Mouse (Mus musculus): ENCODE measurements around the gene Ggnbp2.

The Ggnbp2 gene

GRCm38 (mm10) chr11:84870337-84871043, at the start of gene Ggnbp2:
Gene Ggnbp2 (minus strand): TSS chr11:84870817.
- peak; percentile 87 for DNase-seq (ENCODE audit: low read depth, low spot score)

GRCm38 (mm10) chr11:84919951-84920350, 49.3 kb upstream of the Ggnbp2 start:
- DNase-seq (ENCODE audit: low read depth, low spot score), result no peak

GRCm38 (mm10) chr11:84919276-84919675, 48.7 kb upstream of the Ggnbp2 start:
- DNase-seq (ENCODE audit: low read depth, low spot score), result no peak

- peak; percentile 57 for DNase-seq (ENCODE audit: low read depth, low spot score)
Observed at GRCm38 (mm10) chr11:84918425-84918824, 47.8 kb upstream of the Ggnbp2 start.

GRCm38 (mm10) chr11:84916703-84917300, 46.2 kb upstream of the Ggnbp2 start:
- no peak for DNase-seq (ENCODE audit: low read depth, low spot score)

GRCm38 (mm10) chr11:84916053-84916702, 45.6 kb upstream of the Ggnbp2 start, which contains the start of gene Znhit3:
Gene Znhit3 (minus strand): TSS chr11:84916366.
- DNase-seq (ENCODE audit: low read depth, low spot score), result peak; percentile 81

- DNase-seq (ENCODE audit: low read depth, low spot score), result no peak
Observed at GRCm38 (mm10) chr11:84914673-84915072, 44.1 kb upstream of the Ggnbp2 start.

GRCm38 (mm10) chr11:84910411-84910810, 39.8 kb upstream of the Ggnbp2 start:
- no peak for DNase-seq (ENCODE audit: low read depth, low spot score)

GRCm38 (mm10) chr11:84908480-84908879, 37.9 kb upstream of the Ggnbp2 start:
- no peak for DNase-seq (ENCODE audit: low read depth, low spot score)

- DNase-seq (ENCODE audit: low read depth, low spot score), result no peak
Observed at GRCm38 (mm10) chr11:84907081-84907480, 36.5 kb upstream of the Ggnbp2 start.

- DNase-seq (ENCODE audit: low read depth, low spot score), result no peak
Observed at GRCm38 (mm10) chr11:84904597-84905144, 34.1 kb upstream of the Ggnbp2 start.

GRCm38 (mm10) chr11:84893113-84893512, 22.5 kb upstream of the Ggnbp2 start:
- DNase-seq (ENCODE audit: low read depth, low spot score), result no peak

- no peak for DNase-seq (ENCODE audit: low read depth, low spot score)
Observed at GRCm38 (mm10) chr11:84891705-84892104, 21.1 kb upstream of the Ggnbp2 start.

- DNase-seq (ENCODE audit: low read depth, low spot score), result no peak
Observed at GRCm38 (mm10) chr11:84889492-84889891, 18.9 kb upstream of the Ggnbp2 start.

GRCm38 (mm10) chr11:84888025-84888424, 17.4 kb upstream of the Ggnbp2 start:
- DNase-seq (ENCODE audit: low read depth, low spot score), result no peak

- no peak for DNase-seq (ENCODE audit: low read depth, low spot score)
Observed at GRCm38 (mm10) chr11:84886767-84887511, 16.3 kb upstream of the Ggnbp2 start.

- no peak for DNase-seq (ENCODE audit: low read depth, low spot score)
Observed at GRCm38 (mm10) chr11:84886236-84886635, 15.6 kb upstream of the Ggnbp2 start.

- DNase-seq (ENCODE audit: low read depth, low spot score), result no peak
Observed at GRCm38 (mm10) chr11:84885238-84885637, 14.6 kb upstream of the Ggnbp2 start.

- no peak for DNase-seq (ENCODE audit: low read depth, low spot score)
Observed at GRCm38 (mm10) chr11:84882346-84882745, 11.7 kb upstream of the Ggnbp2 start.

- DNase-seq (ENCODE audit: low read depth, low spot score), result no peak
Observed at GRCm38 (mm10) chr11:84880971-84881370, 10.4 kb upstream of the Ggnbp2 start.

GRCm38 (mm10) chr11:84880465-84880961, 9.9 kb upstream of the Ggnbp2 start:
- DNase-seq (ENCODE audit: low read depth, low spot score), result no peak

Data from retina, adult 2 months (tissue).